Mouse (Mus musculus) kidney, embryonic 15.5 days (tissue): ENCODE results near the gene Hist1h4b. TPM values are rescaled to one million over a fixed set of nuclear protein-coding genes. Genes with fewer than 3 reads are reported as not detected.
A peak's percentile ranks its signal among the peaks of the same experiment; 100 is the strongest.
"Not testable (repeated sequence)": the region's sequence is repeated elsewhere in the genome, so short reads cannot be mapped to it uniquely, and the experiment has no call there.

Experiments
- ATAC-seq: fragments of 200-750 bp; cut with Nextera tagmentation; replicated peaks from 2 replicates; pipeline ENCODE4 v1.8.0; 2017; ENCODE audit warnings: moderate TSS enrichment; ENCODE audit not compliant: low FRiP score
- H3K27ac ChIP-seq: fragments of 300-500 bp; sonication (generic); 2 replicates; pipeline ENCODE4 v1.5.1; 2015; ENCODE audit warnings: mild to moderate bottlenecking, inconsistent platforms
- H3K27me3 ChIP-seq: fragments of 300-500 bp; sonication (generic); 2 replicates; pipeline ENCODE4 v1.6.1; 2015; ENCODE audit warnings: inconsistent platforms
- H3K36me3 ChIP-seq: fragments of 300-500 bp; sonication (generic); 2 replicates; pipeline ENCODE4 v1.6.1; 2015; ENCODE audit warnings: inconsistent platforms
- H3K4me1 ChIP-seq: fragments of 300-500 bp; sonication (generic); 2 replicates; pipeline ENCODE4 v1.6.1; 2015; ENCODE audit warnings: inconsistent platforms
- H3K4me2 ChIP-seq: fragments of 300-500 bp; sonication (generic); 2 replicates; pipeline ENCODE4 v1.6.1; 2015; ENCODE audit warnings: moderate library complexity, mild to moderate bottlenecking, inconsistent platforms
- H3K4me3 ChIP-seq: fragments of 300-500 bp; sonication (generic); replicated peaks from 2 replicates; pipeline ENCODE4 v1.5.1; 2015; ENCODE audit warnings: mild to moderate bottlenecking, inconsistent platforms
- H3K9ac ChIP-seq: fragments of 300-500 bp; sonication (generic); 2 replicates; pipeline ENCODE4 v1.6.1; 2015; ENCODE audit warnings: mild to moderate bottlenecking, inconsistent platforms
- H3K9me3 ChIP-seq: fragments of 300-500 bp; sonication (generic); replicated peaks from 2 replicates; pipeline ENCODE4 v1.6.1; 2016; ENCODE audit warnings: inconsistent platforms
- WGBS: fragments of 180-500 bp; shearing (Covaris S2); methylation state at CpG from one replicate; pipeline ENCODE4 v1.1.7; 2015; ENCODE audit warnings: mixed read lengths; 5-methylcytosine and 5-hydroxymethylcytosine counted together
- polyA plus RNA-seq: library from polyadenylated mRNA; unstranded; fragments of >200 nt; fragmentation: Nextera tagmentation; extraction: Ambion mirVana; gene quantifications from 2 replicates; pipeline ENCODE4 v1.2.1, GENCODE M21; 2015

Hist1h4b gene
- polyA plus RNA-seq, 1 experiment from 2014 or later, result 6.4 TPM

- Histone ChIP-seq H3K4me1 (peaks cover 32% of the 10 kb centered on the region), H3K27ac (peak within 1 kb of the TSS; percentile 98), H3K9ac (peak within 1 kb of the TSS; percentile 61), H3K4me2 (peak within 1 kb of the TSS; percentile 85), H3K4me3 (peak within 1 kb of the TSS; percentile 61)
- not testable (repeated sequence) for H3K9me3 ChIP-seq, H3K36me3 ChIP-seq, H3K27me3 ChIP-seq
- under 1% methylated on average over 31 of the region's 52 CpGs for WGBS
- ATAC-seq, result peak; percentile 67
Measured at GRCm38 (mm10) chr13:23761871-23762821, 5.3 kb downstream of the Hist1h4b start, which contains the start of gene Hist1h3a. Gene Hist1h3a (minus strand): TSS chr13:23762386.

GRCm38 (mm10) chr13:23763242-23763585, 6.4 kb downstream of the Hist1h4b start:
- H3K27me3 ChIP-seq, result no peaks in the 10 kb centered on the region

GRCm38 (mm10) chr13:23763586-23764323, 6.9 kb downstream of the Hist1h4b start, which contains the start of gene Hist1h1a:
Gene Hist1h1a (plus strand): TSS chr13:23763666.
- Histone ChIP-seq H3K27ac (peak within 1 kb of the TSS; percentile 98), H3K9ac (peak within 1 kb of the TSS; percentile 76), H3K4me2 (peak within 1 kb of the TSS; percentile 85), H3K9me3 (no peaks in the 10 kb centered on the region), H3K36me3 (no peaks in the 10 kb centered on the region), H3K4me3 (peak within 1 kb of the TSS; percentile 61), H3K4me1 (peaks cover 27% of the 10 kb centered on the region), H3K27me3 (no peaks in the 10 kb centered on the region)
- ATAC-seq, result peak; percentile 74
- WGBS, result 4% methylated on average over 34 of the region's 34 CpGs

More at GRCm38 (mm10) chr13:23763242-23763585, 6.4 kb downstream of the Hist1h4b start:
- no peaks in the 10 kb centered on the region for H3K9me3 ChIP-seq
- H3K9ac ChIP-seq, result peak overlapping the region; percentile 48; the same call in 1 of the 2 replicates
- no peak for ATAC-seq
- H3K4me3 ChIP-seq, result peak overlapping the region; percentile 61
- H3K4me2 ChIP-seq, result peak overlapping the region; percentile 85
- WGBS, result under 1% methylated on average over 10 of the region's 10 CpGs
- H3K27ac ChIP-seq, result peak overlapping the region; percentile 98
- H3K4me1 ChIP-seq, result peaks cover 27% of the 10 kb centered on the region
- no peaks in the 10 kb centered on the region for H3K36me3 ChIP-seq

- no peak for ATAC-seq
- Histone ChIP-seq H3K4me2 (peak overlapping the region; percentile 85), H3K4me3 (peak overlapping the region; percentile 61), H3K27me3 (no peaks in the 10 kb centered on the region), H3K36me3 (no peaks in the 10 kb centered on the region), H3K27ac (peak overlapping the region; percentile 98), H3K4me1 (peaks cover 27% of the 10 kb centered on the region), H3K9me3 (no peaks in the 10 kb centered on the region), H3K9ac (peak overlapping the region; percentile 76)
- 38% methylated on average over 12 of the region's 12 CpGs for WGBS
Measured at GRCm38 (mm10) chr13:23764324-23765171, 7.7 kb downstream of the Hist1h4b start.

GRCm38 (mm10) chr13:23765172-23765513, 8.3 kb downstream of the Hist1h4b start:
- Histone ChIP-seq H3K27me3 (no peaks in the 10 kb centered on the region), H3K9ac (no peak overlapping the region), H3K9me3 (no peaks in the 10 kb centered on the region), H3K4me3 (no peak overlapping the region), H3K4me2 (no peak overlapping the region), H3K36me3 (no peaks in the 10 kb centered on the region), H3K4me1 (peaks cover 23% of the 10 kb centered on the region), H3K27ac (peak overlapping the region; percentile 30; the same call in 1 of the 2 replicates)
- no peak for ATAC-seq
- 63% methylated on average over 1 of the region's 1 CpGs for WGBS

- ATAC-seq, result no peak
- H3K4me1 ChIP-seq, result peaks cover 18% of the 10 kb centered on the region
- no peak overlapping the region for H3K4me3 ChIP-seq
- H3K27me3 ChIP-seq, result no peaks in the 10 kb centered on the region
- no peak overlapping the region for H3K9ac ChIP-seq
- H3K9me3 ChIP-seq, result no peaks in the 10 kb centered on the region
- H3K27ac ChIP-seq, result no peak overlapping the region
- no peaks in the 10 kb centered on the region for H3K36me3 ChIP-seq
- no peak overlapping the region for H3K4me2 ChIP-seq
Measured at GRCm38 (mm10) chr13:23766772-23767171, 10.0 kb downstream of the Hist1h4b start.

GRCm38 (mm10) chr13:23768834-23769397, 12.1 kb downstream of the Hist1h4b start:
- H3K4me1 ChIP-seq, result peaks cover 18% of the 10 kb centered on the region
- no peak overlapping the region for H3K27ac ChIP-seq
- 52% methylated on average over 5 of the region's 5 CpGs for WGBS
- no peaks in the 10 kb centered on the region for H3K36me3 ChIP-seq
- no peaks in the 10 kb centered on the region for H3K27me3 ChIP-seq
- H3K4me3 ChIP-seq, result no peak overlapping the region
- ATAC-seq, result no peak
- no peak overlapping the region for H3K9ac ChIP-seq
- no peaks in the 10 kb centered on the region for H3K9me3 ChIP-seq
- no peak overlapping the region for H3K4me2 ChIP-seq

GRCm38 (mm10) chr13:23769613-23770012, 12.8 kb downstream of the Hist1h4b start, which contains the start of gene Trim38:
Gene Trim38 (plus strand): TSS chr13:23769913.
- not testable (repeated sequence) for H3K4me3 ChIP-seq, H3K4me2 ChIP-seq, H3K9ac ChIP-seq, H3K27ac ChIP-seq, H3K27me3 ChIP-seq, ATAC-seq, H3K36me3 ChIP-seq, H3K9me3 ChIP-seq
- H3K4me1 ChIP-seq, result peaks cover 11% of the 10 kb centered on the region
- 77% methylated on average over 2 of the region's 2 CpGs for WGBS

- WGBS, result 26% methylated on average over 21 of the region's 21 CpGs
- H3K4me1 ChIP-seq, result peaks cover 7% of the 10 kb centered on the region
- no peaks in the 10 kb centered on the region for H3K9me3 ChIP-seq
- no peaks in the 10 kb centered on the region for H3K36me3 ChIP-seq
- ATAC-seq, result peak; percentile 93
- peak overlapping the region; percentile 15; the same call in 1 of the 2 replicates for H3K4me3 ChIP-seq
- peak overlapping the region; percentile 46 for H3K4me2 ChIP-seq
- H3K9ac ChIP-seq, result no peak overlapping the region
- H3K27ac ChIP-seq, result no peak overlapping the region
- H3K27me3 ChIP-seq, result no peaks in the 10 kb centered on the region
Measured at GRCm38 (mm10) chr13:23772561-23773313, 15.9 kb downstream of the Hist1h4b start.

GRCm38 (mm10) chr13:23778339-23778738, 21.5 kb downstream of the Hist1h4b start:
- Histone ChIP-seq H3K27ac (no peak overlapping the region), H3K4me1 (no peaks in the 10 kb centered on the region), H3K4me3 (no peak overlapping the region), H3K4me2 (no peak overlapping the region), H3K27me3 (no peaks in the 10 kb centered on the region), H3K9me3 (no peaks in the 10 kb centered on the region), H3K36me3 (no peaks in the 10 kb centered on the region), H3K9ac (no peak overlapping the region)
- no peak for ATAC-seq
- 93% methylated on average over 7 of the region's 7 CpGs for whole genome bisulfite sequencing

- Histone ChIP-seq H3K9ac (no peak overlapping the region), H3K27ac (no peak overlapping the region), H3K4me2 (no peak overlapping the region), H3K4me3 (no peak overlapping the region), H3K27me3 (no peaks in the 10 kb centered on the region), H3K9me3 (no peaks in the 10 kb centered on the region), H3K36me3 (no peaks in the 10 kb centered on the region), H3K4me1 (no peaks in the 10 kb centered on the region)
- 88% methylated on average over 4 of the region's 4 CpGs for WGBS
- no peak for ATAC-seq
Measured at GRCm38 (mm10) chr13:23779025-23779424, 22.2 kb downstream of the Hist1h4b start.
